ENCODE assay signal across 10 mouse cellular contexts in genomic region chr6:86996629-86997307, GRCm38 (mm10). TPM values are rescaled to one million over a fixed set of nuclear protein-coding genes. Genes with fewer than 3 reads are reported as not detected.
DNase-seq lines count a peak whose midpoint lies in the region; TF ChIP-seq lines count a peak whose summit lies in the region.
"Had no signal": no experiment of that assay in that cellular context is flagged by ENCODE, and none has a peak within 500 bp of the region (broad histone marks: within the 10 kb centered on the region; RNA-seq: fewer than 3 reads in every experiment).

No protein-coding gene starts in this region.

- intact Hi-C loops in heart, adult 2 months (cut with DNase I), result no loop called here

- no peak overlapping the region for H3K27ac ChIP-seq in heart, adult 2 months
- no peak overlapping the region for H3K27ac ChIP-seq in heart, embryonic 10.5 days
- H3K27ac ChIP-seq: liver, embryonic 13.5 days had no signal

- 61% methylated on average over 5 of the region's 5 CpGs for WGBS in heart, adult 2 months
- 82% methylated on average over 5 of the region's 5 CpGs for WGBS in heart, embryonic 10.5 days

- peaks cover 3% of the 10 kb centered on the region for H3K36me3 ChIP-seq in heart, adult 2 months (ENCODE audit: control insufficient read depth, insufficient read depth, low read length)
- H3K36me3 ChIP-seq in heart, embryonic 10.5 days, result peaks cover 30% of the 10 kb centered on the region

- H3K27me3 ChIP-seq in heart, adult 2 months (ENCODE audit: control insufficient read depth, insufficient read depth, low read length), result no peaks in the 10 kb centered on the region
- H3K27me3 ChIP-seq in heart, embryonic 10.5 days (ENCODE audit: insufficient read depth, poor library complexity, severe bottlenecking), result 0 out of 2 replicates have a peak, but pooled peaks cover 13% of the 10 kb centered on the region
- H3K27me3 ChIP-seq: liver, embryonic 13.5 days had no signal

- TF ChIP-seq CTCF in heart, adult 2 months (IDR thresholded peaks at IDR 0.05), result no peak

- H3K79me2 ChIP-seq in heart, adult 2 months (replicated peaks; ENCODE audit: control insufficient read depth, insufficient read depth, low read length), result no peaks in the 10 kb centered on the region

- no peak overlapping the region for H3K9ac ChIP-seq in heart, adult 2 months (ENCODE audit: low read depth, low read length)
- H3K9ac ChIP-seq: liver, embryonic 13.5 days had no signal

- peaks cover 3% of the 10 kb centered on the region; the same call in 1 of the 2 replicates for H3K4me1 ChIP-seq in heart, adult 2 months (ENCODE audit: control insufficient read depth, insufficient read depth, low read length)
- H3K4me1 ChIP-seq in heart, embryonic 10.5 days, result peaks cover 16% of the 10 kb centered on the region; the same call in 1 of the 2 replicates
- H3K4me1 ChIP-seq: liver, embryonic 13.5 days had no signal

- DNase-seq in heart, adult 2 months, result peak; percentile 47 to 56
- no peak for DNase-seq in heart, embryonic 10.5 days (ENCODE audit: low spot score)
- DNase-seq in right cerebral cortex, adult 18-20 months, result peak; percentile 29
- DNase-seq in right cerebral cortex, postnatal 4 days, result no peak
- peak; percentile 82 for DNase-seq in heart, postnatal 4 days
- no peak for DNase-seq in urinary bladder, adult 2 months (ENCODE audit: low spot score)
- DNase-seq in liver, result no peak
- DNase-seq in testis, postnatal 10 days (ENCODE audit: low spot score), result no peak
- DNase-seq: liver, embryonic 13.5 days; retina, postnatal 1 day had no signal

- TF ChIP-seq EP300 in heart, adult 2 months (IDR thresholded peaks at IDR 0.05; ENCODE audit: insufficient read depth, low read depth, low read length), result no peak

- no peaks in the 10 kb centered on the region for H3K9me3 ChIP-seq in heart, embryonic 10.5 days
- H3K9me3 ChIP-seq: liver, embryonic 13.5 days had no signal

- no peak overlapping the region for H3K4me3 ChIP-seq in heart, adult 2 months
- no peak overlapping the region for H3K4me3 ChIP-seq in heart, embryonic 10.5 days
- H3K4me3 ChIP-seq: liver, embryonic 13.5 days had no signal

- no peak for TF ChIP-seq POLR2A in heart, adult 2 months (IDR thresholded peaks at IDR 0.05; ENCODE audit: insufficient read depth, low read depth, low read length)

RNA-seq across cellular contexts. Expression of gene Nfu1, which starts 12.3 kb away (rescaled TPM):
- total RNA-seq in heart, adult 2 months (2021), result 10 to 100 TPM; 67.6 to 72.3 TPM
- polyA plus RNA-seq in heart, adult 2 months (2012; rRNA removed), result 200 and 213 TPM in 2 replicates
- polyA plus RNA-seq in heart, embryonic 10.5 days (2016; fragmentation: Nextera tagmentation; extraction: Ambion mirVana), result 107 and 111 TPM in 2 replicates
- 10 to 100 TPM; 73.1 to 79.3 TPM for total RNA-seq in heart, postnatal 4 days (2021)
- polyA plus RNA-seq in urinary bladder, adult 2 months (2012; rRNA removed), result 94.2 and 118 TPM in 2 replicates

RNA-seq across cellular contexts. Expression of gene Gfpt1, which starts 45.9 kb away (rescaled TPM):
- total RNA-seq in heart, adult 2 months (2021), result 10 to 100 TPM; 16.1 to 17.5 TPM
- polyA plus RNA-seq in heart, adult 2 months (2012; rRNA removed), result 6.1 and 13.0 TPM in 2 replicates
- 15.8 and 18.6 TPM in 2 replicates for polyA plus RNA-seq in heart, embryonic 10.5 days (2016; fragmentation: Nextera tagmentation; extraction: Ambion mirVana)
- 10 to 100 TPM; 21.6 to 22.9 TPM for total RNA-seq in heart, postnatal 4 days (2021)
- 23.2 and 25.1 TPM in 2 replicates for polyA plus RNA-seq in urinary bladder, adult 2 months (2012; rRNA removed)

Comparison
In these comparisons a context has a peak if more than half of its experiments do, and no peak if none do; other contexts are left out.
1. DNase-seq: peak in heart, adult 2 months (2 of 2), right cerebral cortex, adult 18-20 months (single experiment) and heart, postnatal 4 days (single experiment); none in heart, embryonic 10.5 days (single experiment), right cerebral cortex, postnatal 4 days (single experiment), urinary bladder, adult 2 months (single experiment), liver (single experiment) and testis, postnatal 10 days (single experiment).